Mouse (Mus musculus): ENCODE measurements at regions not wholly inside any gene's neighbourhood (a gene's known extent, or its start where the extent isn't known, plus 50 kb on each side); places are given as distances from the start of the nearest gene placed in this dataset.

DNA sequence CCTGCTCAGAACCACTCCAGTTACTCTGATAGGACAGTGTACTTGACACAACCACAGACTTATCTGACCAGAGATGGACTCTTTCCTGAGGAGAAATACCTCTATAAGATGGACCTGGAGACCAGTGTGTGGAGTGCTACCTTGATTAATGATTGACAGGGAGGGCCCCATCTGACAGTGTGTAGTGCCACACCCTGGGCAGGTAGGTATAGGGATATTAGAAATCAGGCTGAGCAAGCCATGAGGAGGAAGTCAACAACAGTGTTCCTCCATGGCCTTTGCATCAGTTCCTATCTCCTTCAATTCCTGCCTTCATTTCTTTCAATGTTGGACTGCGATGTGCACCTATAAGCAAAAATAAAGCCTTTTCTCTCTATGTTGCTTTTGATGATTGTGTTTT, 429.4 kb upstream of the Tenm3 start:
- TF ChIP-seq POLR2A (IDR thresholded peaks at IDR 0.05; ENCODE audit: control insufficient read depth, low read depth, low read length): no peak
- TF ChIP-seq CTCF (IDR thresholded peaks at IDR 0.05; ENCODE audit: control insufficient read depth, insufficient read depth, insufficient replicate concordance, low read depth, low read length): no peak
